Mouse (Mus musculus): ENCODE data around the gene Vmn2r105.

Gene Vmn2r105

DNA sequence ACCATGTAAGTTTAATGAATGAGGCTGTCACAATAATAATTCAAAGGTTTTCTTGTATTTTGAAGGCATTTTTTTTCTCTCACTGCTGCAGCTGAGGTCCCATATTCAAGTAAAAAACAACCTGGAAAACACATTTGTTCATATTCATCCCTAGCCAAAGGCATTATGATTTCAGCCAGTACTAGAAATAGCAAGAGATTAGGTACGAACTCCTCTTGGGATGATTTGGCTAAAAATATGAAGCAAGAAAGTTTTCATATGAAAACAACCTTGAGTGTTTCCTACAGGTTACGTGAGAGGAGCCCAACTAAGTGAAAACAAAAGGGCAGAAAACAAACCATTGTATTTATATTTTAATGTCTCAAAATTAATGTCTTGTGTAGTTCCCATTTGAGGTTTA, at the start of gene Vmn2r105:
Vmn2r105 (minus strand) TSS at position 101 of the 400 bp plus-strand sequence.
- no peak for DNase-seq (ENCODE audit: low read depth, low spot score)

DNA sequence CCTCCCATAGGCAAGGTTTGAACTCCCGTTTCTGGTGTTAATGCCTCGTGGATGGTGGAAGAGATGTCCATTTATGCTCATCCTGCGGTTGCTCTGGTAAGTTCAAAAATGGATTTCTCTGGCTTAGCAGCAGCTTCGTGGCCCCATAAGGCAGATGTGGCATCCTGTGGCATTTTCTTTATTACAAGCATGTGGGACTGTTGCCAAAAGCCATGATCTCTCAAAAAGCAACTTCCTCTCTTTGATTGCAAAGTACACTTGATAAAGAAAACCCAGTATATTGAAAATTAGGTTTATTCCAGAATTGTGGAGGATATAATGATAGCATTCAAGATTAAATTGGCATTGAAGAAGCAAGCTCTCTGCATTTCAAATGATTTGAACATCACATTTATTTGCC, 20.7 kb upstream of the Vmn2r105 start:
- DNase-seq (ENCODE audit: low read depth, low spot score) = no peak

DNA sequence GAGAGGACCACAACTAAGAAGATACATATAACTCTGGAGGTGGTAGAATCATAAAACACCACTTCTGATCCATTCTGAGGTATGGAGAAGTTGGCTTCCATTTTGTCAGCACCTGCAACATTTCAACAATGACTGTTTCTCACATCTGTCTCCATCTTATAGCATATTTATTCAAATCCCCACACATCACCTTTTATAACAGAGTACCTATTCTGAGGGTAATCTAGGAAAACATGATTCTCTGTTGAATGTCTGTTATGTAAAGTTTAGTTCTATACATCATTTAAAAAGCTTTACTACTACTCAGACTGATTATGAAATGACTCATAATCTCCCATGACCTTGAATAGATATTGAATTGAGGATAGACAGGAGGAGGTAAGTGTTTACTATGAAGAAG, 51.9 kb downstream of the Vmn2r105 start, which contains the start of gene Fpr-rs6:
Fpr-rs6 (minus strand) TSS at position 101 of the 400 bp plus-strand sequence.
- no peak for DNase-seq (ENCODE audit: low read depth, low spot score)

Measured in forelimb bud, embryonic 11.5 days (tissue).